Mouse (Mus musculus) bone marrow, adult 2 months (tissue): ENCODE results near the gene Vmn2r9.

ENCODE experiments used
- CTCF ChIP-seq: fragments of 200-500 bp; IDR thresholded peaks from 2 replicates; pipeline ENCODE4 v1.5.1; 2011; ENCODE audit warnings: low read length, control low read depth; ENCODE audit not compliant: control insufficient read depth, insufficient read depth
- POLR2A ChIP-seq: fragments of 200-500 bp; IDR thresholded peaks from 2 replicates; pipeline ENCODE4 v1.6.1; 2011; ENCODE audit warnings: low read depth, mild to moderate bottlenecking, control low read depth, low read length, borderline replicate concordance; ENCODE audit not compliant: control insufficient read depth

DNA sequence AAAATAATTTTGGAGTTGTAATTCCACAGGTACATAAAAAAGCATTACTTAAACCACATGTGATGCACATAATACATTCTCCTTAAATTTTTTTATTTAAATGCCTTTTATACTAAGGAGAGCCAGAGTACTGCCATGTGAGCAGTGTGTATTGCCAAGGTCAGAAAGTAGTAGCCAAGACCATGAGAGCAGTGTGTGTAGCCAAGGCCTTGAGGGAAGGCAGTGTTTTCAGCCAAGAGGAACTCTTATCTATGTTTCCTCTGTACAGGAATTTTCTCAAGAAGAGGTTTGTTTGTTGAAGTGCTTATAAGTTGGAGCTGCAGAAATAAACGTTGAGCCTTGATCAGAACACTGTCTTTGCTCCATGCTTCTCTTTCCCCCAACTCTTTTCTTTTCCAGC, 48.8 kb downstream of the Vmn2r9 start:
- no peak for TF ChIP-seq POLR2A
- no peak for TF ChIP-seq CTCF
